Mouse (Mus musculus): ENCODE results near the gene Ccdc187.

Ccdc187 gene

GRCm38 (mm10) chr2:26306702-26307101 is 12.3 kb upstream of the Ccdc187 start:
- TF ChIP-seq GATA4 (IDR thresholded peaks at IDR 0.05; ENCODE audit: insufficient replicate concordance, low read length): no peak

- no peak for TF ChIP-seq GATA4 (IDR thresholded peaks at IDR 0.05; ENCODE audit: insufficient replicate concordance, low read length)
Measured at GRCm38 (mm10) chr2:26305555-26305954, 11.2 kb upstream of the Ccdc187 start.

GRCm38 (mm10) chr2:26304711-26305110 is 10.4 kb upstream of the Ccdc187 start:
- no peak for TF ChIP-seq GATA4 (IDR thresholded peaks at IDR 0.05; ENCODE audit: insufficient replicate concordance, low read length)

- TF ChIP-seq GATA4 (IDR thresholded peaks at IDR 0.05; ENCODE audit: insufficient replicate concordance, low read length): no peak
Measured at GRCm38 (mm10) chr2:26302005-26302503, 7.7 kb upstream of the Ccdc187 start.

- TF ChIP-seq GATA4 (IDR thresholded peaks at IDR 0.05; ENCODE audit: insufficient replicate concordance, low read length): no peak
Measured at GRCm38 (mm10) chr2:26300808-26301174, 6.4 kb upstream of the Ccdc187 start.

- TF ChIP-seq GATA4 (IDR thresholded peaks at IDR 0.05; ENCODE audit: insufficient replicate concordance, low read length): no peak
Measured at GRCm38 (mm10) chr2:26300161-26300807, 5.9 kb upstream of the Ccdc187 start.

GRCm38 (mm10) chr2:26299336-26299735 is 5.0 kb upstream of the Ccdc187 start:
- no peak for TF ChIP-seq GATA4 (IDR thresholded peaks at IDR 0.05; ENCODE audit: insufficient replicate concordance, low read length)

- TF ChIP-seq GATA4 (IDR thresholded peaks at IDR 0.05; ENCODE audit: insufficient replicate concordance, low read length): no peak
Measured at GRCm38 (mm10) chr2:26298856-26299230, 4.5 kb upstream of the Ccdc187 start.

- TF ChIP-seq GATA4 (IDR thresholded peaks at IDR 0.05; ENCODE audit: insufficient replicate concordance, low read length): no peak
Measured at GRCm38 (mm10) chr2:26298208-26298855, 4.0 kb upstream of the Ccdc187 start.

GRCm38 (mm10) chr2:26296606-26297195 is 2.3 kb upstream of the Ccdc187 start:
- no peak for TF ChIP-seq GATA4 (IDR thresholded peaks at IDR 0.05; ENCODE audit: insufficient replicate concordance, low read length)

GRCm38 (mm10) chr2:26290133-26290532 is 4.2 kb downstream of the Ccdc187 start:
- no peak for TF ChIP-seq GATA4 (IDR thresholded peaks at IDR 0.05; ENCODE audit: insufficient replicate concordance, low read length)

GRCm38 (mm10) chr2:26286391-26286790 is 8.0 kb downstream of the Ccdc187 start:
- TF ChIP-seq GATA4 (IDR thresholded peaks at IDR 0.05; ENCODE audit: insufficient replicate concordance, low read length): no peak

GRCm38 (mm10) chr2:26285804-26286203 is 8.6 kb downstream of the Ccdc187 start:
- TF ChIP-seq GATA4 (IDR thresholded peaks at IDR 0.05; ENCODE audit: insufficient replicate concordance, low read length): no peak

GRCm38 (mm10) chr2:26280594-26280993 is 13.8 kb downstream of the Ccdc187 start:
- TF ChIP-seq GATA4 (IDR thresholded peaks at IDR 0.05; ENCODE audit: insufficient replicate concordance, low read length): no peak

GRCm38 (mm10) chr2:26279712-26280111 is 14.6 kb downstream of the Ccdc187 start:
- no peak for TF ChIP-seq GATA4 (IDR thresholded peaks at IDR 0.05; ENCODE audit: insufficient replicate concordance, low read length)

GRCm38 (mm10) chr2:26273611-26274010 is 20.7 kb downstream of the Ccdc187 start:
- no peak for TF ChIP-seq GATA4 (IDR thresholded peaks at IDR 0.05; ENCODE audit: insufficient replicate concordance, low read length)

All from liver, adult (tissue).